Mouse (Mus musculus) bone marrow, adult 2 months (tissue): ENCODE data around the gene Fgfr2.

Experiments used
- CTCF ChIP-seq: fragments of 200-500 bp; IDR thresholded peaks from 2 replicates; pipeline ENCODE4 v1.5.1; 2011; ENCODE audit warnings: low read length, control low read depth; ENCODE audit not compliant: control insufficient read depth, insufficient read depth
- POLR2A ChIP-seq: fragments of 200-500 bp; IDR thresholded peaks from 2 replicates; pipeline ENCODE4 v1.6.1; 2011; ENCODE audit warnings: low read depth, mild to moderate bottlenecking, control low read depth, low read length, borderline replicate concordance; ENCODE audit not compliant: control insufficient read depth

GRCm38 (mm10) chr7:131265851-131266250 is 1857.3 kb downstream of the Fgfr2 start:
- TF ChIP-seq POLR2A (no peak), CTCF (no peak)
